Mouse (Mus musculus): ENCODE results near the gene Hist1h4h. TPM values are rescaled to one million over a fixed set of nuclear protein-coding genes. Genes with fewer than 3 reads are reported as not detected.
A peak's percentile ranks its signal among the peaks of the same experiment; 100 is the strongest.
"Not testable (repeated sequence)": the region's sequence is repeated elsewhere in the genome, so short reads cannot be mapped to it uniquely, and the experiment has no call there.

Gene Hist1h4h
- polyA plus RNA-seq, 1 experiment from 2014 or later, result 6.9 TPM

- no peaks in the 10 kb centered on the region for H3K27me3 ChIP-seq
- H3K36me3 ChIP-seq, result no peaks in the 10 kb centered on the region
- H3K4me3 ChIP-seq, result no peak overlapping the region
- no peaks in the 10 kb centered on the region for H3K9me3 ChIP-seq (replicated peaks)
- WGBS, result 70% methylated on average over 5 of the region's 5 CpGs
- no peak overlapping the region for H3K27ac ChIP-seq
- no peak for ATAC-seq (ENCODE audit: low FRiP score)
- H3K4me1 ChIP-seq, result peaks cover 18% of the 10 kb centered on the region
- peak overlapping the region; percentile 11; the same call in 1 of the 2 replicates for H3K4me2 ChIP-seq (replicated peaks)
- H3K9ac ChIP-seq, result no peak overlapping the region
These were observed 1.8 kb upstream of the Hist1h4h start for GRCm38 (mm10) chr13:23529005-23529404.

DNA sequence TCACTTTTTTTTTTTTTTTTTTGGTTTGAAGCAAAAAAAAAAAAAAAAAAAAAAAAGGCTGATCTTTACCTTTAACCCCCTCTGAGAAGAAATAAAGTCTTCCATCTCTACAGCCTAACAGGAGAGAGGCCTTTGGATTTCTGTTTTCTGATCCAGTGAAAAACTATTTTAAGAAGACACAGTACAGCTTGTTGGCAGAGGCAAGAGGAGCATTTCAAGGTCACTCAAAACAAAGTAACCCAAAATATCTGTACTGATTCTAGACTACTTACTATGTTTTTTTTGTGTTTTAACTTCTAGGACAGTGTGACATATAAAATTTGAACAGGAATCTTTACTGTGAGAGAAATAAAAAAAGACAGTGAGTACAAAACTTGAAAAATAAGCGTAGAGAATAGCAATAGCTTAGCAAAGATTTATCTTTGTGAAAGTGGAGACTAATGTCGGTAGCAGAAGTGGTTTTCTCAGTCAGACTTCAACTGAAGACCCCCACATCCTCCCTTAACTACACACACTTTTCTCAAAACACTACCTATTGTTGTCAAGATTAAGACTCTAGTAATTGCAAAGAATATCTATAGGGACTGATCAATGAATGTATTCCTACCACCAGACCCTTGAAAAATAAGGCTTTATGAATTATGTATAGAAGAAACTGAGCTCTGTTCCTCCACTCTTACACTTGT is 1.2 kb upstream of the Hist1h4h start:
- H3K9ac ChIP-seq, result peak overlapping the region; percentile 64
- H3K27ac ChIP-seq, result peak overlapping the region; percentile 97; the same call in 1 of the 2 replicates
- WGBS, result 32% methylated on average over 2 of the region's 2 CpGs

GRCm38 (mm10) chr13:23530181-23530900 is 509 bp upstream of the Hist1h4h start:
- ATAC-seq (ENCODE audit: low FRiP score), result no peak
- Histone ChIP-seq H3K9ac (peak overlapping the region; percentile 64), H3K4me1 (peaks cover 25% of the 10 kb centered on the region), H3K27ac (peak overlapping the region; percentile 97), H3K9me3 (replicated peaks) (no peaks in the 10 kb centered on the region), H3K36me3 (no peaks in the 10 kb centered on the region), H3K4me2 (replicated peaks) (peak overlapping the region; percentile 76), H3K4me3 (peak overlapping the region; percentile 51), H3K27me3 (no peaks in the 10 kb centered on the region)
- under 1% methylated on average over 20 of the region's 20 CpGs for WGBS

More for the DNA sequence above, 1.2 kb upstream of the Hist1h4h start:
- Histone ChIP-seq H3K9me3 (replicated peaks) (no peaks in the 10 kb centered on the region), H3K4me2 (replicated peaks) (peak overlapping the region; percentile 76), H3K27me3 (no peaks in the 10 kb centered on the region), H3K4me1 (peaks cover 23% of the 10 kb centered on the region), H3K36me3 (no peaks in the 10 kb centered on the region), H3K4me3 (peak overlapping the region; percentile 51)
- no peak for ATAC-seq (ENCODE audit: low FRiP score)

GRCm38 (mm10) chr13:23532262-23533075 is 1.6 kb downstream of the Hist1h4h start:
- H3K27me3 ChIP-seq, result no peaks in the 10 kb centered on the region
- H3K36me3 ChIP-seq, result no peaks in the 10 kb centered on the region
- peak overlapping the region; percentile 76 for H3K4me2 ChIP-seq (replicated peaks)
- WGBS, result 25% methylated on average over 9 of the region's 9 CpGs
- H3K4me3 ChIP-seq, result peak overlapping the region; percentile 51
- peak overlapping the region; percentile 97 for H3K27ac ChIP-seq
- H3K4me1 ChIP-seq, result peaks cover 32% of the 10 kb centered on the region
- no peaks in the 10 kb centered on the region for H3K9me3 ChIP-seq (replicated peaks)
- peak overlapping the region; percentile 64 for H3K9ac ChIP-seq
- ATAC-seq (ENCODE audit: low FRiP score), result no peak

DNA sequence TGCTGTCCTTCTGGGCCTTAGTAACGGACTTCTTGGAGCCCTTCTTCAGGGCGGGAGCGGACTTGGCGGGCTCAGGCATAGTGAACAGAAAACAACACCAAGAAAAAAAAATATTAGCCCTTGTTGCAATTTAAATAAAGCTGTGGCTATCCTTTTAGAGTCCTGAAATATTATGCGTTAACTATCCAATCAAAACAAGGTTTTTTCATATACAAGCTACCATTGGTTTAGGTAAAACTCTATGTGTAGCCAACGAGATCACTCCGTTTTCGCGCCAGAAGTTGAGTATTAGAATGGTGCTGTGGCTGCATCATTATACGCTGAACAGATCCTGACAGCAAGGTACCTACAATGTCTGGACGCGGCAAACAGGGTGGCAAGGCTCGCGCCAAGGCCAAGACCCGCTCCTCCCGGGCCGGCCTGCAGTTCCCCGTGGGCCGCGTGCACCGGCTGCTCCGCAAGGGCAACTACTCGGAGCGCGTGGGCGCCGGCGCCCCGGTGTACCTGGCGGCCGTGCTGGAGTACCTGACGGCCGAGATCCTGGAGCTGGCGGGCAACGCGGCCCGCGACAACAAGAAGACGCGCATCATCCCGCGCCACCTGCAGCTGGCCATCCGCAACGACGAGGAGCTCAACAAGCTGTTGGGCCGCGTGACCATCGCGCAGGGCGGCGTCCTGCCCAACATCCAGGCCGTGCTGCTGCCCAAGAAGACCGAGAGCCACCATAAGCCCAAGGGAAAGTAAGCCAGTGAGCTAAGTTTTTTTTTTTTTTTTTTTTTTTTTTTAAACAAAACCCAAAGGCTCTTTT is 2.9 kb downstream of the Hist1h4h start, which contains the start of gene Hist1h2af:
Hist1h2af (plus strand) TSS at position 347 of the 808 bp plus-strand sequence.
- ATAC-seq (ENCODE audit: low FRiP score), result peak; percentile 38
- not testable (repeated sequence) for H3K36me3 ChIP-seq; H3K9me3 ChIP-seq (replicated peaks); H3K27me3 ChIP-seq
- peak within 1 kb of the TSS; percentile 36 for H3K9ac ChIP-seq
- H3K4me2 ChIP-seq (replicated peaks), result peak within 1 kb of the TSS; percentile 76
- H3K27ac ChIP-seq, result peak within 1 kb of the TSS; percentile 97
- WGBS, result under 1% methylated on average over 30 of the region's 53 CpGs
- H3K4me3 ChIP-seq, result peak within 1 kb of the TSS; percentile 51
- peaks cover 32% of the 10 kb centered on the region for H3K4me1 ChIP-seq

DNA sequence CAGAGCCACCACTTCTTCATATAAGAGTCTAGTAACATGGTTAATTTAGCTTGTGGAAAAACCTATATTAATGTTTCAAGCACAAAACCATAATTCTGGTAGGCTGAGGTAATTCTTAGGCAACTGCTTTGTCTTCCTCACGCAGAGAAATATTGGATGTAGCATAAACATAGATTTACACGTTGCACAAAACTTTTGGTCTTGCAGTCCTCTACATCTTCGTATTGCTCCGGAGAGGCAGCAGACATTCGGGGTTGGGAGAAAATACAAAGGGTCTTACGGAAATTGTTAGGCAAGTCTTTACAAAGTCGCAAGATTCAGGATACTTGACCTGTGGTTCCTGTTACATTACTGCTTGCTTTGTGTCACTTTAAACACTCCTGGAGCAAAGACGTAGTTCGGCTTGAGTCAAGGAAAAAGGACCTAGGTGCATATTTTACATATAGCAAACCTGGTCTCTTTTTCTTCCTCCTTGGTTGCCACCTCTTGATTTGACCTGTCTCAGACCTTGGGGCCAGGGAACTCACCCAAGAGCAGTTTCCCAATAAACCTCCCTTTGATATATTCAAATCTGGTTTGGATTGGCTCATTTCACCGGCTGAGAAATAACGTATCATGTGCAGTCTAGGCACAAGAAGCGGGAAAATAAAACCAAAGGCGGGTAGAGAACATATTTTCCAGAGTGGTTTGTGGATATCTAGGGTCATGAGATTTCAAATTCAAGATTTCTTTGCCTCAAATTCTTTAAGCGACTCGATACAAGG is 3.7 kb downstream of the Hist1h4h start:
- no peaks in the 10 kb centered on the region for H3K27me3 ChIP-seq
- no peaks in the 10 kb centered on the region for H3K9me3 ChIP-seq (replicated peaks)
- H3K27ac ChIP-seq, result peak overlapping the region; percentile 86
- H3K4me1 ChIP-seq, result peaks cover 32% of the 10 kb centered on the region
- WGBS, result under 1% methylated on average over 15 of the region's 15 CpGs
- peak overlapping the region; percentile 76 for H3K4me2 ChIP-seq (replicated peaks)
- ATAC-seq (ENCODE audit: low FRiP score), result no peak
- no peaks in the 10 kb centered on the region for H3K36me3 ChIP-seq
- H3K4me3 ChIP-seq, result peak overlapping the region; percentile 50
- peak overlapping the region; percentile 36 for H3K9ac ChIP-seq

GRCm38 (mm10) chr13:23535137-23536075 is 4.6 kb downstream of the Hist1h4h start, which contains the start of gene Hist1h3g:
TSS of gene Hist1h3g (plus strand) at chr13:23535422.
- not testable (repeated sequence) for H3K27me3 ChIP-seq; H3K36me3 ChIP-seq; H3K9me3 ChIP-seq (replicated peaks)
- Histone ChIP-seq H3K4me1 (peaks cover 32% of the 10 kb centered on the region), H3K9ac (peak within 1 kb of the TSS; percentile 59), H3K27ac (peak within 1 kb of the TSS; percentile 86), H3K4me2 (replicated peaks) (peak within 1 kb of the TSS; percentile 76), H3K4me3 (peak within 1 kb of the TSS; percentile 50)
- peak; percentile 91 for ATAC-seq (ENCODE audit: low FRiP score)
- under 1% methylated on average over 41 of the region's 62 CpGs for WGBS

- H3K36me3 ChIP-seq, result no peaks in the 10 kb centered on the region
- H3K27ac ChIP-seq, result no peak overlapping the region
- WGBS, result 19% methylated on average over 7 of the region's 7 CpGs
- no peaks in the 10 kb centered on the region for H3K9me3 ChIP-seq (replicated peaks)
- H3K4me1 ChIP-seq, result peaks cover 32% of the 10 kb centered on the region
- peak overlapping the region; percentile 57 for H3K9ac ChIP-seq
- ATAC-seq (ENCODE audit: low FRiP score), result no peak
- peak overlapping the region; percentile 50 for H3K4me3 ChIP-seq
- peak overlapping the region; percentile 76 for H3K4me2 ChIP-seq (replicated peaks)
- H3K27me3 ChIP-seq, result no peaks in the 10 kb centered on the region
These were observed 5.4 kb downstream of the Hist1h4h start for GRCm38 (mm10) chr13:23536076-23536822.

DNA sequence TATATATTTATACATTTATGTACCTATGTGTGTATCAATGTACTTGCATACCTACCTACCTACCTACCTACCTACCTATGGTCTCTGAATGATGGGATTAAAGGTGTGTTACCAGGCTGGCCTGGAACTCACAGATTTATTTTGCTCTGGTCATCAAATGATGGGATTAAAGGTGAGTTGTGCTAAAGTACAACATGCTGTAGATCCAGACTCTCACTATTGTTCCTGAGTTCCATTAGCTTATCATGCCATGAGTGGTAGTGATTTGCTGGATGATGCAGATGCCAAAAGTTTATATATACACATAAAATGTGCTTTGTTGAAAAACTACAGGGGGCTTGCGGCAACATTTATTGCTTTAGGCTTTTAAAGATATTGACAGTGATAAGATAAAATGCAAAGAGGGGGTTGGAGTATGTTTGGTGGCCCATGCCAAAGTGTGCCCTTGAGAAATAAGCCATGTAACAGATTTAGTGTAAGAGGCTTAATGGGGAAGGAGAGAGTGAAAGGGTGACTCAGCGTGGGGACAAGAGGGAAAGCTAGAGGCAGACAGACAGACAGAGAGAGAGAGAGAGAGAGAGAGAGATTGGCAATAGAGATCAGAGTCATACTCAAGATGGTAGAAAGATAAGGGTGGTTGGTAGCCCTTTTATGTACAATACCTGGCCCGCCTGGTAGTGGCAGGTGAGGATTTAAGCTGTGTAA is 6.3 kb downstream of the Hist1h4h start:
- Histone ChIP-seq H3K4me3 (peak overlapping the region; percentile 13; the same call in 1 of the 2 replicates), H3K9ac (0 out of 2 replicates have a peak overlapping the region, but pooled peaks have one; percentile 10), H3K4me1 (peaks cover 30% of the 10 kb centered on the region), H3K27me3 (no peaks in the 10 kb centered on the region), H3K27ac (no peak overlapping the region), H3K4me2 (replicated peaks) (peak overlapping the region; percentile 76), H3K9me3 (replicated peaks) (no peaks in the 10 kb centered on the region), H3K36me3 (no peaks in the 10 kb centered on the region)
- 91% methylated on average over 3 of the region's 3 CpGs for WGBS
- ATAC-seq (ENCODE audit: low FRiP score), result no peak
